Mouse (Mus musculus) intestine, embryonic 15.5 days (tissue): ENCODE measurements at regions not wholly inside any gene's neighbourhood (a gene's known extent, or its start where the extent isn't known, plus 50 kb on each side); places are given as distances from the start of the nearest gene placed in this dataset.
A peak's percentile ranks its signal among the peaks of the same experiment; 100 is the strongest.

Experiments used
- ATAC-seq: fragments of 200-750 bp; cut with Nextera tagmentation; 2 replicates; pipeline ENCODE4 v1.8.0; 2017; ENCODE audit warnings: moderate TSS enrichment, moderate library complexity
- H3K27ac ChIP-seq: fragments of 300-500 bp; sonication (generic); 2 replicates; pipeline ENCODE4 v1.5.1; 2015; ENCODE audit warnings: mild to moderate bottlenecking, inconsistent platforms
- H3K27me3 ChIP-seq: fragments of 300-500 bp; sonication (generic); replicated peaks from 2 replicates; pipeline ENCODE4 v1.6.1; 2015; ENCODE audit warnings: inconsistent platforms
- H3K36me3 ChIP-seq: fragments of 300-500 bp; sonication (generic); 2 replicates; pipeline ENCODE4 v1.6.1; 2015; ENCODE audit warnings: inconsistent platforms
- H3K4me1 ChIP-seq: fragments of 300-500 bp; sonication (generic); replicated peaks from 2 replicates; pipeline ENCODE4 v1.6.1; 2015; ENCODE audit warnings: inconsistent platforms
- H3K4me2 ChIP-seq: fragments of 300-500 bp; sonication (generic); replicated peaks from 2 replicates; pipeline ENCODE4 v1.6.1; 2015; ENCODE audit warnings: mild to moderate bottlenecking, inconsistent platforms
- H3K4me3 ChIP-seq: fragments of 300-500 bp; sonication (generic); replicated peaks from 2 replicates; pipeline ENCODE4 v1.5.1; 2015; ENCODE audit warnings: inconsistent platforms
- H3K9ac ChIP-seq: fragments of 300-500 bp; sonication (generic); 2 replicates; pipeline ENCODE4 v1.6.1; 2015; ENCODE audit warnings: inconsistent platforms
- H3K9me3 ChIP-seq: fragments of 300-500 bp; sonication (generic); 2 replicates; pipeline ENCODE4 v1.6.1; 2016; ENCODE audit warnings: inconsistent platforms
- WGBS: fragments of 180-500 bp; shearing (Covaris S2); methylation state at CpG from one replicate; pipeline ENCODE4 v1.1.7; 2015; 5-methylcytosine and 5-hydroxymethylcytosine counted together

GRCm38 (mm10) chr3:52929827-52930605 lies 87.0 kb downstream of the Cog6 start:
- H3K36me3 ChIP-seq = no peaks in the 10 kb centered on the region
- no peaks in the 10 kb centered on the region for H3K9me3 ChIP-seq
- no peak overlapping the region for H3K9ac ChIP-seq
- H3K4me1 ChIP-seq = no peaks in the 10 kb centered on the region
- WGBS = 72% methylated on average over 13 of the region's 13 CpGs
- H3K4me3 ChIP-seq = no peak overlapping the region
- no peak overlapping the region for H3K27ac ChIP-seq
- no peak overlapping the region for H3K4me2 ChIP-seq
- no peak for ATAC-seq
- H3K27me3 ChIP-seq = no peaks in the 10 kb centered on the region

GRCm38 (mm10) chr3:52927361-52927841 lies 89.6 kb downstream of the Cog6 start:
- Histone ChIP-seq H3K36me3 (no peaks in the 10 kb centered on the region), H3K4me1 (no peaks in the 10 kb centered on the region), H3K4me3 (no peak overlapping the region), H3K27me3 (no peaks in the 10 kb centered on the region), H3K9me3 (no peaks in the 10 kb centered on the region), H3K27ac (no peak overlapping the region), H3K9ac (no peak overlapping the region), H3K4me2 (no peak overlapping the region)
- WGBS = 66% methylated on average over 12 of the region's 12 CpGs
- ATAC-seq = no peak

- no peaks in the 10 kb centered on the region for H3K4me1 ChIP-seq
- H3K27ac ChIP-seq = no peak overlapping the region
- H3K27me3 ChIP-seq = no peaks in the 10 kb centered on the region
- no peaks in the 10 kb centered on the region for H3K36me3 ChIP-seq
- 88% methylated on average over 3 of the region's 3 CpGs for WGBS
- no peak for ATAC-seq
- H3K4me3 ChIP-seq = no peak overlapping the region
- H3K9me3 ChIP-seq = no peaks in the 10 kb centered on the region
- H3K4me2 ChIP-seq = no peak overlapping the region
- H3K9ac ChIP-seq = no peak overlapping the region
These were observed 90.5 kb downstream of the Cog6 start for GRCm38 (mm10) chr3:52926549-52926948.

GRCm38 (mm10) chr3:52925223-52925622 lies 91.8 kb downstream of the Cog6 start:
- WGBS = 60% methylated on average over 3 of the region's 3 CpGs
- Histone ChIP-seq H3K27ac (no peak overlapping the region), H3K4me1 (no peaks in the 10 kb centered on the region), H3K9ac (no peak overlapping the region), H3K4me2 (no peak overlapping the region), H3K27me3 (no peaks in the 10 kb centered on the region), H3K4me3 (no peak overlapping the region), H3K36me3 (no peaks in the 10 kb centered on the region), H3K9me3 (no peaks in the 10 kb centered on the region)
- no peak for ATAC-seq

GRCm38 (mm10) chr3:52924631-52925030 lies 92.4 kb downstream of the Cog6 start:
- Histone ChIP-seq H3K4me2 (no peak overlapping the region), H3K4me3 (no peak overlapping the region), H3K36me3 (no peaks in the 10 kb centered on the region), H3K4me1 (no peaks in the 10 kb centered on the region), H3K9ac (no peak overlapping the region), H3K27me3 (no peaks in the 10 kb centered on the region), H3K9me3 (no peaks in the 10 kb centered on the region), H3K27ac (no peak overlapping the region)
- no peak for ATAC-seq
- WGBS = 80% methylated on average over 2 of the region's 2 CpGs

- ATAC-seq = no peak
- H3K36me3 ChIP-seq = no peaks in the 10 kb centered on the region
- no peak overlapping the region for H3K4me3 ChIP-seq
- no peak overlapping the region for H3K9ac ChIP-seq
- WGBS = 92% methylated on average over 4 of the region's 4 CpGs
- H3K4me1 ChIP-seq = no peaks in the 10 kb centered on the region
- no peak overlapping the region for H3K27ac ChIP-seq
- no peaks in the 10 kb centered on the region for H3K9me3 ChIP-seq
- no peak overlapping the region for H3K4me2 ChIP-seq
- no peaks in the 10 kb centered on the region for H3K27me3 ChIP-seq
These were observed 93.0 kb downstream of the Cog6 start for GRCm38 (mm10) chr3:52923824-52924559.

- Histone ChIP-seq H3K9me3 (no peaks in the 10 kb centered on the region), H3K36me3 (no peaks in the 10 kb centered on the region), H3K9ac (no peak overlapping the region), H3K27me3 (no peaks in the 10 kb centered on the region), H3K4me3 (no peak overlapping the region), H3K27ac (no peak overlapping the region), H3K4me2 (no peak overlapping the region), H3K4me1 (no peaks in the 10 kb centered on the region)
- 82% methylated on average over 8 of the region's 8 CpGs for WGBS
- ATAC-seq = no peak
These were observed 94.6 kb downstream of the Cog6 start for GRCm38 (mm10) chr3:52922411-52922810.

- H3K36me3 ChIP-seq = no peaks in the 10 kb centered on the region
- no peak overlapping the region for H3K4me2 ChIP-seq
- H3K27ac ChIP-seq = no peak overlapping the region
- no peak overlapping the region for H3K9ac ChIP-seq
- no peaks in the 10 kb centered on the region for H3K4me1 ChIP-seq
- no peaks in the 10 kb centered on the region for H3K9me3 ChIP-seq
- no peak for ATAC-seq
- WGBS = 89% methylated on average over 3 of the region's 3 CpGs
- no peaks in the 10 kb centered on the region for H3K27me3 ChIP-seq
- no peak overlapping the region for H3K4me3 ChIP-seq
These were observed 110.0 kb downstream of the Cog6 start for GRCm38 (mm10) chr3:52906823-52907564.

GRCm38 (mm10) chr3:52904028-52904427 lies 113.0 kb downstream of the Cog6 start:
- no peak overlapping the region for H3K9ac ChIP-seq
- H3K4me2 ChIP-seq = no peak overlapping the region
- peak; percentile 41; the same call in 1 of the 2 replicates for ATAC-seq
- H3K4me3 ChIP-seq = no peak overlapping the region
- H3K27me3 ChIP-seq = no peaks in the 10 kb centered on the region
- H3K4me1 ChIP-seq = no peaks in the 10 kb centered on the region
- H3K9me3 ChIP-seq = no peaks in the 10 kb centered on the region
- WGBS = 78% methylated on average over 3 of the region's 3 CpGs
- H3K27ac ChIP-seq = no peak overlapping the region
- H3K36me3 ChIP-seq = no peaks in the 10 kb centered on the region

- H3K4me1 ChIP-seq = no peaks in the 10 kb centered on the region
- no peaks in the 10 kb centered on the region for H3K27me3 ChIP-seq
- H3K4me3 ChIP-seq = no peak overlapping the region
- no peak overlapping the region for H3K27ac ChIP-seq
- no peak overlapping the region for H3K9ac ChIP-seq
- ATAC-seq = no peak
- 32% methylated on average over 4 of the region's 4 CpGs for WGBS
- H3K36me3 ChIP-seq = no peaks in the 10 kb centered on the region
- no peaks in the 10 kb centered on the region for H3K9me3 ChIP-seq
- H3K4me2 ChIP-seq = no peak overlapping the region
These were observed 119.4 kb downstream of the Cog6 start for GRCm38 (mm10) chr3:52897665-52898064.

- no peak overlapping the region for H3K4me2 ChIP-seq
- WGBS = 76% methylated on average over 7 of the region's 7 CpGs
- H3K27ac ChIP-seq = no peak overlapping the region
- H3K4me3 ChIP-seq = no peak overlapping the region
- ATAC-seq = no peak
- no peaks in the 10 kb centered on the region for H3K27me3 ChIP-seq
- H3K36me3 ChIP-seq = no peaks in the 10 kb centered on the region
- H3K9ac ChIP-seq = no peak overlapping the region
- no peaks in the 10 kb centered on the region for H3K4me1 ChIP-seq
- H3K9me3 ChIP-seq = no peaks in the 10 kb centered on the region
These were observed 120.6 kb downstream of the Cog6 start for GRCm38 (mm10) chr3:52896462-52896861.

GRCm38 (mm10) chr3:52895751-52896150 lies 121.3 kb downstream of the Cog6 start:
- H3K9me3 ChIP-seq = no peaks in the 10 kb centered on the region
- H3K36me3 ChIP-seq = no peaks in the 10 kb centered on the region
- H3K27me3 ChIP-seq = no peaks in the 10 kb centered on the region
- ATAC-seq = no peak
- 79% methylated on average over 5 of the region's 5 CpGs for WGBS
- no peak overlapping the region for H3K9ac ChIP-seq
- H3K4me2 ChIP-seq = no peak overlapping the region
- no peaks in the 10 kb centered on the region for H3K4me1 ChIP-seq
- H3K27ac ChIP-seq = no peak overlapping the region
- H3K4me3 ChIP-seq = no peak overlapping the region
